Mouse (Mus musculus) Patski (cell line): Measurements from ENCODE around the gene Rab3gap1. TPM values are rescaled to one million over a fixed set of nuclear protein-coding genes. Genes with fewer than 3 reads are reported as not detected.

Source experiments
- ATAC-seq: fragments of 100-300 bp; one replicate; pipeline ENCODE4 v1.8.0; 2021
- CTCF ChIA-PET: fragments of 350-600 bp; sonication (Branson Sonifier 250); formaldehyde crosslinking; loops from one replicate; lab custom pipeline; 2022; ENCODE audit warnings: inconsistent platforms; lab: Charles Lee
- POLR2A ChIA-PET: fragments of 350-600 bp; sonication (Branson Sonifier 250); formaldehyde crosslinking; loops from one replicate; lab custom pipeline; 2022; ENCODE audit warnings: antibody characterized with exemption, inconsistent platforms; lab: Charles Lee
- DNase-seq: peaks from one replicate; pipeline ENCODE4 v3.0.0-alpha.2; 2011; ENCODE audit warnings: low read depth, low spot score
- H3K27me3 ChIP-seq: fragments of 371-371 bp; one replicate; pipeline ENCODE4 v1.5.1; 2021
- CTCF ChIP-seq: fragments of 100-300 bp; IDR thresholded peaks from one replicate; pipeline ENCODE4 v1.5.1; 2021
- in situ Hi-C: fragments of 300-500 bp; cut with MboI; formaldehyde crosslinking; loops from 3 replicates; pipeline ENCODE4 v1.11.1; 2018; ENCODE audit warnings: low pct_unique_long_range_greater_than_20kb, mixed read lengths
- polyA plus RNA-seq: library from polyadenylated mRNA; unstranded; gene quantifications from one replicate; pipeline ENCODE4 v1.2.3, GENCODE M21; 2021

The Rab3gap1 gene
- polyA plus RNA-seq, 1 experiment from 2014 or later: 46.6 TPM

DNA sequence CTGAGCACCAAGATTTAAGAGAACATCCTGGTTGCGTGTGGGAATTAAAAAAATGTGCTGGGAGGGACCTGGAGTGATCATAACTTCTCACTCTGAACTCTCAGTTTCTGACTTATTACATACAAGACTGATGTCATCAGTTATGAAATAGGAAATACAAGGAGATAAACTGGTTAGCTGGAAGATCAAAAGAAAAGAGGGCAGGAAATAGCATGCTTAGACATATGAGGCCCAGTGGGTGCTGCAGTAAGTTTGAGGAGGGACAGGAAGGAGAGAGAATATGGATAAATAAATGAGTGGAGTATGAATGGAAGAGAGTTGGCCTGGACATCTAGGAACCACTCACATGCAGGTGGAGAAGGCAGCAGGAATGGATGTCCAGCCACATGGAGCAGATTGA, 109.6 kb downstream of the Rab3gap1 start:
- H3K27me3 ChIP-seq: no peaks in the 10 kb centered on the region
- POLR2A ChIA-PET: no interaction called here
- no peak for TF ChIP-seq CTCF
- in situ Hi-C loops: no loop called here
- ATAC-seq (no peak), DNase-seq (no peak)
- CTCF ChIA-PET: no interaction called here

- CTCF ChIA-PET: interaction anchor here (0.9 to 2.1 kb wide), 3 partner anchors 10 to 48 kb away, joined by 3 to 9 read pairs (median 3); no protein-coding TSS in a partner anchor
- peak; percentile 40 for TF ChIP-seq CTCF
- peak; percentile 45 for ATAC-seq
- DNase-seq: no peak
- no peaks in the 10 kb centered on the region for H3K27me3 ChIP-seq
- in situ Hi-C loops: no loop called here
- POLR2A ChIA-PET: interaction anchor here (1.1 kb wide), 1 partner anchor 121 kb away, joined by 3 read pairs; no protein-coding TSS in a partner anchor
These were observed 112.5 kb downstream of the Rab3gap1 start for GRCm38 (mm10) chr1:127980911-127981559.

- no peak for DNase-seq
- ATAC-seq: no peak
- ChIA-PET POLR2A (interaction anchor here (1.2 kb wide), 1 partner anchor 64 kb away, joined by 3 read pairs; no protein-coding TSS in a partner anchor), CTCF (interaction anchor here (1.2 to 2.1 kb wide), 2 partner anchors 11 to 46 kb away, joined by 3 to 9 read pairs; no protein-coding TSS in a partner anchor)
- no peak for TF ChIP-seq CTCF
- H3K27me3 ChIP-seq: no peaks in the 10 kb centered on the region
- in situ Hi-C loops: no loop called here
These were observed 113.7 kb downstream of the Rab3gap1 start for GRCm38 (mm10) chr1:127982268-127982667.

DNA sequence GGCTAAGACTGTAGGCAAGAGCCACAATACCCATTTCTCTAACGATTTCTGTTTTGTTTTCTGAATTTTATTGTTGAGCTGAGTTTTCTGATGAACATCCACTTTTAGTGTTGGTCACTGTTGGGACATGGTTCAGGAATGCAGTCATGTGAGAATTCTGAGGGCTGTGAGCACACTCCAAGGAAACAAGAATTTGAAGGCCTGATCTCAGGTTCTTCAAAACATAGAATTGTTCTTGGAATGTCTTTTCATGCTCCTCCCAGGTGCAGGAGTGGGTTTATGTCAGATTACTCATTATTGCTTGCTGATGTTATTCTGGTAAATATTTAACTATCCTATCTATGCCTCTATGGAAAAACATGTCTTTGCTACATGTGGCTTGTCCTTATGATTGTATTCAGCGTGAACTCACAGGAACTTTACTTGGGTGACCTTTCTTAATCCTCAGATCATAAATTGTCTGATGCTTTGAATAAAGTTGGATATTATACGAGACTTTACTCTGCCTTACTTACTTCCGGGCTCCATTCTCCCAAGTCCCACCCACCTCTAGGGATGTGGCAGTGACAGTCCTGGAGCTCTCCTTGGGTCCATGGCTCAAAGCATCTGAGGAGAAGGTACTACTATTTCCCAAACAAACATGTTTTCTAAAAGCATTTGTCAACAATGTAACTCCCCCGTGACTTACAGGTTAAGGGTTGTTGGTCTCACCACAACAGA, 114.9 kb downstream of the Rab3gap1 start:
- ChIA-PET CTCF (interaction anchor here (1.2 to 1.3 kb wide), 3 partner anchors 9 to 79 kb away, joined by 3 to 4 read pairs (median 4); no protein-coding TSS in a partner anchor), POLR2A (interaction anchor here (0.6 to 0.8 kb wide), 3 partner anchors 9 to 241 kb away, joined by 3 to 4 read pairs (median 3); no protein-coding TSS in a partner anchor)
- no peak for DNase-seq
- in situ Hi-C loops: no loop called here
- H3K27me3 ChIP-seq: no peaks in the 10 kb centered on the region
- no peak for TF ChIP-seq CTCF
- peak; percentile 70 for ATAC-seq

DNA sequence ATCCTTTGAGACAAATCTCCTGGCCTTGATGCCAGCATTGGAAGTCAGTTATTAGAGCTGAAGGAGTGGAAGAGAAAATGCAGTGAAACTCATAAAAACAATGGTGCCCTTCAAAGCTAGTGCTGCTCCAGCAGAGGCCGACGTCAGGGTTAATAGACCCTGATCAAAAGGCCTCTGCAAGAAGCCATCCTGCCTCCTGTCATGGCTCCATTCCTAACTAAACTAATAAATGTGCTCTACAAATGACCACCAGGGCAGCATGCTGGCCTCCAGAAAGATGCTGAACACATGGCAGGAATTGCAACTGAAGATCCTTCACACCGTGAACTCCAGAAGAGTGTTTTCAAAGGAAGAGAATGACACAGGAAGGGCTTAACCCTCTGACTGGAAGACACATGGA, 116.8 kb downstream of the Rab3gap1 start:
- ChIA-PET CTCF (no interaction called here), POLR2A (no interaction called here)
- in situ Hi-C loops: no loop called here
- ATAC-seq (no peak), DNase-seq (no peak)
- no peaks in the 10 kb centered on the region for H3K27me3 ChIP-seq
- TF ChIP-seq CTCF: no peak

GRCm38 (mm10) chr1:127988246-127988645, 119.7 kb downstream of the Rab3gap1 start:
- ATAC-seq: no peak
- CTCF ChIA-PET: interaction anchor here (0.6 to 1.3 kb wide), 3 partner anchors 37 to 79 kb away, joined by 3 read pairs; no protein-coding TSS in a partner anchor
- H3K27me3 ChIP-seq: no peaks in the 10 kb centered on the region
- in situ Hi-C loops: no loop called here
- TF ChIP-seq CTCF: no peak
- DNase-seq: no peak
- POLR2A ChIA-PET: interaction anchor here (0.9 kb wide), 1 partner anchor 20 kb away, joined by 4 read pairs; no protein-coding TSS in a partner anchor

DNA sequence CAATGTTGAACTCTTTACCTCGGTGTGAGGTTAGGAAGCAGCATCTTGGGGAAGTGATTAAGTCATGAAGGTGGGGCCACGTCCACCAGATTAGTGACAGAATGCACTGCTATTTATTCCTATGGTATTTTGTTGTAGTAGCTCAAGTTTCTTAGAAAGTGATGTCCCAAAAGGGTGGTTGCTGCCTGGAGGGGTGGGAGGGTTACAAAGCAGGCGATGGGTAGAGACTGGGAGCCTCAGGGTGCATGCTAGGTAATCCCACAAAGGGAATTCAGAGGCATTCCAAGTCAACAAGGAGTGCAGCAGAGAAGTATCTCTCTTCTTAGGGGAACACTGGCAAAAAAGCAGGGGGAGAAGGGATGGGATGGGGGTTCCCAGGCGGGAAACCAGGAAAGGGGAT, 120.8 kb downstream of the Rab3gap1 start:
- CTCF ChIA-PET: interaction anchor here (1.5 kb wide), 1 partner anchor 16 kb away, joined by 3 read pairs; no protein-coding TSS in a partner anchor

DNA sequence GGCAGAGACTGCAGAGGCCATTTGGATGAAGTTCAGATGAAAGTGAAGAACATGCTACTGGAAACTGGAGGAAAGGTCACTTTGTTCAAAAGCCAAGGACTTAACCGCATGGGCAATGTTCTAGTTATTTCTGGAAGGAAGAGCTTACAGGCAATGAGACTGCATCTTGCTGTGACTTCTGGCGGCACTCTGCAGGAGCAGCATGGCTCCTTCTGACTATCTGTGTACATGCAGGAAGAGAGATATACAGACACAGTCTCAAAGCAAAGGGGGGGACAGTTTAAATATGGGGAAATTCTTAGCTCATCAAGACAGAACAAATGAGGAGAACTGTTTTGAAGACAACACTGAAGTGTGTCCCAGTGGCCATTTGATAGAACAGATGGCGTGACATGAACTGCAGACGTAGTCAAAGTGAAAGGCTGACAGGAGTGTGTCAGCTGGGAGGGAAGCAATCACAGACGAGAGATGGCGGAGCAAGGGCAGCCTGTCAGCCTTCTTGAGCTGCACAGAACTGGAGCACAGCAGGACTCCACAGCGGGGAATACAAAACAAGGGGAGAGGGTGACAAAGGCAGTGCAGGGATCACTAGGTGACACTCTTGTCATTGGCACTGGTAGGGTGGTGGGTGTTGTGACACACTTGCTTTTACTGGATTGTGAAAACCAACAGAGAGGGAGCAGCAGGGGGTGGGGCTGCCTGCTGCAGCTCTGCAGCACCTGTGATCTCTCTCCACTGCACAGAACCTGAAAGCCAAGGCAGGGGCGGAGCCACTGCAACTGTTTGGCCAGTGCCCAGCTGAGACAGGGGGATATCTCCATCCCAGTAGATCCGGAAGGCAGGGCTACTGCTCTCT, 121.5 kb downstream of the Rab3gap1 start:
- in situ Hi-C loops: no loop called here
- no peak for TF ChIP-seq CTCF
- no peak for ATAC-seq
- CTCF ChIA-PET: interaction anchor here (1.5 to 1.6 kb wide), 2 partner anchors 17 to 22 kb away, joined by 3 to 4 read pairs; no protein-coding TSS in a partner anchor
- no peaks in the 10 kb centered on the region for H3K27me3 ChIP-seq
- POLR2A ChIA-PET: interaction anchor here (2.4 kb wide), 1 partner anchor 14 kb away, joined by 8 read pairs; no protein-coding TSS in a partner anchor
- no peak for DNase-seq

More for the DNA sequence above, 120.8 kb downstream of the Rab3gap1 start:
- POLR2A ChIA-PET: interaction anchor here (2.4 kb wide), 1 partner anchor 15 kb away, joined by 8 read pairs; no protein-coding TSS in a partner anchor
- in situ Hi-C loops: no loop called here
- H3K27me3 ChIP-seq: no peaks in the 10 kb centered on the region
- TF ChIP-seq CTCF: no peak
- ATAC-seq (no peak), DNase-seq (no peak)

Other genes with a start within 250 kb of the Rab3gap1 start
- not detected for gene Tmem163, start 189.2 kb upstream of the Rab3gap1 start, polyA plus RNA-seq
- gene Acmsd, start 139.4 kb upstream of the Rab3gap1 start, polyA plus RNA-seq: not detected
- 30.0 TPM for gene Ccnt2, start 94.6 kb upstream of the Rab3gap1 start, polyA plus RNA-seq
- not detected for gene Map3k19, start 13.7 kb upstream of the Rab3gap1 start, polyA plus RNA-seq
- gene Zranb3, start 234.3 kb downstream of the Rab3gap1 start, polyA plus RNA-seq: 13.5 TPM
- gene R3hdm1, start 234.5 kb downstream of the Rab3gap1 start, polyA plus RNA-seq: 83.9 TPM